Mouse (Mus musculus): ENCODE measurements around the gene Ddx1.
"Not testable (repeated sequence)": the region's sequence is repeated elsewhere in the genome, so short reads cannot be mapped to it uniquely, and the experiment has no call there.

Gene Ddx1

DNA sequence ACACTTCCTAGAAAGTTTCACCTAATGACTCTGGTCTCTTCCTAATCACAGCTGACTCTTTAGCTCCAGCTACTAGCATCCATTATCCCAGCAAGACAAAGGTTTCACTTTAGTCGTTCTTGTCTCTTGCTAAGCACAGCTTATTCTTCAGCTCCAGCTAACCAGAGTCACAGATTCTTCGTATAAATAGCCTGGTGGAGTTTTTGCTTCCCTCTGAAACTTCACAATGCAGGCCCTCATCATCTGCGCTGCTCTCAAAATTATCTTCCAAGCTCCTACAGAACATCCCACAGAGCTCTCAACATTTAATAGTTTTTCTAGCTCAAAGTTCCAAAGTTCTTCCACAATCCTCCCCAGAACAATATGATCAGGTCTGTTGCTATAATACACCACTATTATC, 43.3 kb downstream of the Ddx1 start:
- DNase-seq (ENCODE audit: low spot score), result no peak

DNA sequence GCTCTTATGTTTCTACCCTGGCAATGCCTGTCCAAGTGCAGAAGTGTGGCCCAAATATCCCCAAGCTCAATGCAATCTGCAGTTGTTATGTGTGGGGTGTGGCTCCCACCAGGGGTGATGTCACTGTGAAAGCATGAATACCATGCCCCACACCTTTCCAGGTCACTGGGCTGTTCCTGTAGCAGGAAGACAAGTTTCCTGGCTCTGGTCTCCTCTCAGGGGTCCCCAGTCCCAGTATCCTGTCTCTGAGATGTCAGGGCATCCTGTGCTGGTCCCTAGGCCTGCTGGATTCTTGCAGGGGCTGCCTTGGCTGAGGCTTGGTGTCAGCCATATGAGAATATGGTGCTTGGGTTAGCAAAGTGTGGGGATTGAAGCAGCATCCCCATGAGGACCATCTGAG, 46.7 kb downstream of the Ddx1 start:
- DNase-seq (ENCODE audit: low spot score), result no peak

DNA sequence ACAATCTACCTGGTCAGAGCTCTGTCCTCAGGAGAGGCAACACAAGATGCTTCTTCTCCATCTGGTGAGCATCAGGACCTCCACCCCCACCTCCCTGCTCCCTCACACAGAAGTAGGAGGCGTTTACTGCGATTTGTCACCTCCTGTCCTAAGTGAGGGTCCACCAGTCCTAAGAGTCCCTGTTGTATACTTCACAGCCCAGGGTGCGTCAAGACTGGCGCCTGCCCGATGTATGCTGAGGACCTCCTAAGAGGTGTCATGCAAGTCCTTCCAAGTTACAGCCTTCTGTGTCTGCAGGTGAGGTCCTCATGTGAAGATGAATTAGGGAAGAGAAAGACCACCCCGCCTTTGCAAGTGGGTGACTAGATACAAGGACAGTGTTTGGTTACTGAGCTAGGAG, 48.4 kb downstream of the Ddx1 start:
- DNase-seq (ENCODE audit: low spot score), result no peak

DNA sequence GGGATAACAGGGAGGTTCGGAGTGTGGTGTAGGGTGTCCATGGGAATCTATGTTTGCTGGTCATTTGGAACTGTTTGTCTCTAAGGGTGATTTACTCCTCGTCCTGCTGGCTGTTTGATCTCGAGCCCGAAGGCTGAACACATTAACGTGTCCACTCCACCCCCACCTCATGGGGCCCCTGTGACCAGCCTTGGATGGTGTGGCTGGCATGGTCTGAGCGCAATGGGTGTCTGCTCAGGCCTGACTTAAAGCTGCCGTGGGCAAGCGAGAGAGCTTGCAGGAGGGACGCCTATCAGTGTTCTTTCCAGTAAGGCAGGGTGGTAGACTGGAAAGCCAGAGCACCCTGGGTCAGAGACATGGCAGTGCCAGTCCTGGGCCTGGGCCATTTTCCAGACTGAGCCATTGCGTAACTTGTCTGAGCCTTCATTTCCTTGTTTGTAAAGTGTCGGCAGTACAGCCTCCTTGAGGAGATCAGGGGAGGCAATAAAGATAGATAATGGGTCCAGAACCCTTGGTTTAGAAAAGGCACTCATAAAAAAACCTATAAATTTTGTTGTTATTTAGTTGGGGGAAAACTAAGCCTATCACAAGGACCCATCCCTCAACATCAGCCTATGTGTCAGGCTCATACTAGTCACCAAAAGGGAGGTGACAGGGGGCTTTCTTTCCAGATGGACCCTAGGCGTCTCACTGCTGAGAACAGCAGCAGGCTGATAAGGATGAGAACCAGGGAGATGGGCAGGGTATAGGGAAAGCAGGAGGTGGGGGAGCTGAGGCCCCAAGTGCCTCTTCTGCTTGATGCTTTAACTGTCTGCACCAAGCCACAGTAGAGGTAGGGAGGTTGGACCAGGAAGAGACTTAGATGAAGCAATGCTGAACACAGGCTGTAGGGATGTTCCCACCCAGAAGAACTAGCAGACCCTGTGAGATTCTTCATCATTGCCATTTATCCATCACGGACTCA, 49.4 kb downstream of the Ddx1 start:
- DNase-seq (ENCODE audit: low spot score), result peak; percentile 26

DNA sequence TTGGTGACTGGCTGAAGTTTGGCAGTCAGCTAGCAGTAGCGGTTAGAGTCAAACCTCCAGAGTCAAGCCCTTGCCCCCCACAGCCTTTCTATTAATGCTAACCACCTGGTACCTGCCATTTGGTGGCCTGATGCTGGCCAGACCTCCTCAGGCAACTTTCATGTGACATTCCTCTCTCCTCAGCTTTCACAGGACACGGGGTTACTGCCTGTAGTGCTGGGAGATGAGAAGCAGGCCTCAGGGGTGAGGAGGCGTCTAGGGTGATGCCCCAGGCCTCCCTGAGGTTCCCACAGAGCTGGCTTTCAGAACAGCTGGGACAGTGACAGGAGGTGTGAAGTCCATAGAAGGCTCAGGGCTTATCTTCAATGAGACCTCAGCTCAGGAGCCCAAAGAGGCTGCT, 50.9 kb downstream of the Ddx1 start:
- DNase-seq (ENCODE audit: low spot score), result no peak

DNA sequence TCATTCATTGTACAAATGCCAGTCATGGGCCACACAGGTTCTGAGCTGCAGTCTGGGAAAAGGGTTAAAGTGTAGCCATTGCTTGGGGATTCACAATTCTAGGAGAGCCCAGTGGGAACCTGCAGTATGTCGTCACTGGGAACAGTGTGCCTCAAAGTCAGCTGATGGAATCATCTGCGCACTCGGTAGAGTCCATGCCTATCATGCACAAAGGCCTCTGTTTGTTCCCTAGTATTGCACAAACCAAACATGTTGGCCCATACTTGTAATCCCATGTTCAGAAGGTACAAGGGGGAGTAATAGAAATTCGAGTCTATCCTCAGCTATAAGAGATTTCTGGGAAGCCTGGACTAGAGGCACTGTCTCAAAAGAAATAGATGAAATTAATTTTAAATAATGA, 52.9 kb downstream of the Ddx1 start:
- DNase-seq (ENCODE audit: low spot score), result no peak

DNA sequence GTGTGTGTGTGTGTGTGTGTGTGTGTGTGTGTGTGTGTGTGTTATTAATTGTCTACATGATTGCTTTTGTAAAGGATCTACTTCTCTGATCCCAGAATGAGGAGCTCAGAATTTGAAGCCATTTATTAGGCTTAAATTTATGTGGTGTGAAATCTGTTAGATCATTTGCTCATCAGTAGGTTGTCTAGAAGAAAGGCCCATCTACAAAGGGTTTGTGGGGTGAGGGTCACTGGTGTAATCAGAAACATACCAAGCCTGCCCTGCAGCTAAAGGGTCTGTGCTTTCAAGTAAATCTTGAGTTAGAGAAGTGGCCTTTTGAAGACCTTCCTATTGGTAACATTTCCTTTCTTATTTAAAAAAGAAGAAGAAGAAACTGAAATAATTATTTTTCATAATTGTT, 53.5 kb downstream of the Ddx1 start:
- DNase-seq (ENCODE audit: low spot score), result no peak

DNA sequence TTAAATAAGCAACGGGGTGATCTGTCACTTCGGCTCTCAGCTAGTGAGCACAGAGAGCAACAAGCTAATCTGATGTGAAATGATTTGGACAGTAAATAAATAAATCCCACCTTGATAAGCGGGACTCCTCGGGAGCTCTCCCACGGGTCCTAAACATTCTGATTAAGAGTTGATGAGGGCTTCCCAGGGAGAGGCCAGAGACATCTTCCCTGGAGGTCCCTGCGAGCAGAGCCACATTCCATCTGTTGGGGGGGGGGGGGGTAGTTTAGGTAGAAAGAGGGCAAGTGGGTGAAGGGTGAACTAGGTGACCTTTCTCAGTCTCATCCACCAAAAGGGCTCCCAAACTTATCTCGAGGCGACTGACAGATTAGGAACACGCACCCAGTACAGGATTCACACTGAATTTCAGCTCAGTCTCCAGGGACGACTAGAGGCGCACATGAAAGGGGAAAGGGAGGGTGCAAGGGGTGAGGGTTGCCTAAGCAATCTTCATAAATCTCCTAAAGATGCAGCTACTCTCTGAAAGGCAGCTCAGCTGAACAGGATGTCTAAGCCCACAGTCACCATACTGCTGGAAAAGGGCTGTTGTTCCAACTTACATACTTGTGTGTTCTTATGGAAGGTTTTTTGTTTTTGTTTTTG, 60.8 kb downstream of the Ddx1 start:
- no peak for DNase-seq (ENCODE audit: low spot score)

DNA sequence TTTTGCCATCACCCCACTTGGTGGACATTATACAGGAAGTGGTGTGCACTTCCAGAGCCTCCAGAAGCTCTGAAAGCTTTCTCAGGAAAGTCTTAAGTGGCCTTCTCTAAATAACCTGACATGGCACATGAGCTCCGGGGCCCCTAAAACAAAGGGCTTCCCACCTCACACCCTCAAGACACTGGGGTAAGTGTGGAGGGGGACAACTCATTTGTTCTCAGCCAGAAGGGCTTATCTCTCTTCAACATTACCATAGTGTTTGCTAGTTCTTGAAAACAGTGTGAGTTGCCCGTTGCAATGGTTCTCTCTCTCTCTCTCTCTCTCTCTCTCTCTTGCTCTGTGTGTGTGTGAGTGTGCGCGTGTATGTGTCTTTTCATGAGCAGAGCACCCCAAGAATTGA, 62.8 kb downstream of the Ddx1 start:
- DNase-seq (ENCODE audit: low spot score), result no peak

DNA sequence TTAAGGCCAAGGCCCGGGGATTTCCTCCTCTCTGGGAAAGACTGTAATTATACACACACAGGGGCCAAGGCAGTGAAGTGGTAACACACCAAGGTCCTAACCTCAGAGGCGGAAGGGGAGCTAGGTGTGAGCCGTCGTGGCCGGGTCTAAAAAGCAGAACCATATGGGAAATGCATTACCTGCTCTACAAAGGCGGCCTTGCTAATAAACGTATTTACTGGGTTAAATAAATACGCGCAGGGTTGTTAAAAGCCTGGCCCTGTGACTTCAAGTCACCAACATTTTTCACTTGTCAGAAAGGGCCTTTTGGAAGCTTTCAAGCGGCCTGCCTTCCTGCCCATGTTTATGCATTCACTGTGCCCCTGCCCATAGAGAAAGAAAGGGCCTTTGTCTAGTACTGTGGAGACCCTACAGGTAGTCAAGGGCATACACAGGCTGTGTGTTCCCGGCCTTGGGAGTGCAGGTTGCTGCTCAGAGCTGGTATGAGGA, 64.1 kb downstream of the Ddx1 start:
- DNase-seq (ENCODE audit: low spot score), result no peak

DNA sequence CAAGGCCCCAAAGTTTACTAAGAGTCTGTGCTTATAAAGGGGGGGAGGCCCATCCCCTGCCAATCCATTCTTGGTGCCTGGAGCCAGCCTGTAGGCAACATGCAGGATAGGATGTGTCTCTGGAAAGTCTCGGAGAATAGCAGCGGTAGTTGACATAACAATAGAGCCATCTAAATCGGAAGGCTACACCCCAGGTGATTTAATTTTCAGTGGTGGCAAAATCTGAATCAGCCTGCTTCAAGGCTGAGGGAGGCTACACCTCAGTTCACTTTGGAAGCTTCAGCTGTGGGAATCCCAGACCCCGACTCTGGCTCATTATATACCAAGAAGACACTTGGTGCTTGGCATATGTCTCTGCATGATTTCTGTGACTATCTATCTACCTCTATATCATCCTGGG, 64.9 kb downstream of the Ddx1 start:
- DNase-seq (ENCODE audit: low spot score), result not testable (repeated sequence)

DNA sequence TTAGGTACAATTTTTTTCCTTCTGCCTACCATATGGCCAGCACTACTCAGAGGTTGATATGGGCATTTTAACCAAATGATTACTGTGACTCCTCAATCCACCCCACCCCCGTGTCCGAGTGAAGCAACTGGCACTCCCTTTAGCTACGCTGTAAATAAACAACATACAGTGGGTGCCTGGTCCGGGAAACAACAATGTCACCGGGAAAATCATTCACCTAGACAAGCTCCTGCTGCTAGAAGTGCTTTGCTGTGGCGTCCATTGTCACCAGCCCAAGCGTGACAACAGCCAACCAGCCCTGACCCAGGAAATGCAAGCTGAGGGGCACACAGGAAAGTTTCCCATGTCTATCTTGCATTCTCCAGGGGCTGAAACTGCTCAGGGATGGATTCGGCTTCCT, 66.8 kb downstream of the Ddx1 start:
- no peak for DNase-seq (ENCODE audit: low spot score)

DNA sequence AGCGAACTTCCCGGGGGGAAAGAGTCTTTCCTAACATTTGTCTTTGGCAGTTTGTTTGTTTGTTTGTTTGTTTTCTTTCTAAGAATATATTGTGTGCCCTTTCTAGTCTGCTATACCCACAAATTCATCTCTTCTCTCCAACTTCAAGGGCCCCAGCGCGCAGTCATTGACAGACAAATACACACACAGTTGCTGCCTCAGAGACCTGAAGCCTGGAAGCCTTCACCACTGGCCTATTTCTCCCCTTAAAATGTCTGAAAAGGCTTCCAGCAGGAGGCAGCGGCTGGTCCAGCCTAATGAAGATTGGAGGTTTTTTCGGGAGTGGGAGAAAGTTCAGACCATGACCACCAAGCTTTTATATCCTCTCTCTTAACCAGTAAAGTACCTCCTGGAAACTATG, 67.3 kb downstream of the Ddx1 start:
- DNase-seq (ENCODE audit: low spot score), result no peak

DNA sequence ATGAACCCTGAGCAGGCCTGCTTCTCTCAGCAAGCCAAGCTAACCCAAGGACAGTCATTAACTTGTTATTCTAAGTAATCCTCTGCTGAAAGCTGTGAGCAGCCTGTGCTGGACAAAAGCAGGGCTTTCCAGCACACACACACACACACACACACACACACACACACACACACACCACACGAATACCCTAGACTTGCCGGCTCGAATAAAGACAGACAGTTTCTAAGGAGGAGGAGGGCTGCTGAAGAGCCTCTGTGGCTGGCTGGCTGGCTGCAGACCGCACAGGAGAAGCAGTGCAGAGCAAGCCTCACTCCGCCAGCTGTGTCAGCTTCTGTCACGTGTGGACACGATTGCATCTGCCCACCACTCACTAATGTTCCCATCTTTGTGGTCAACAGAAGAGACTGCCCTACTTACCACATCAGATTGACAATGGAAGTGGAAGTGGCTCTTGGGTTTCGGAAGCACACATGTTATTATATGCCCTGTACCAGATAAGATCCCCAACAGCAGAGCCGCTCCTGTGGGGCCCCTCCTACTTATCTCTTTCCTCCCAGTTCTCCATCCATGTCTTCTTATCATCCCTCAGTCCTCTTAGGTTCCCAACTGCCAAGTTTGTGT, 68.2 kb downstream of the Ddx1 start:
- DNase-seq (ENCODE audit: low spot score), result no peak

DNA sequence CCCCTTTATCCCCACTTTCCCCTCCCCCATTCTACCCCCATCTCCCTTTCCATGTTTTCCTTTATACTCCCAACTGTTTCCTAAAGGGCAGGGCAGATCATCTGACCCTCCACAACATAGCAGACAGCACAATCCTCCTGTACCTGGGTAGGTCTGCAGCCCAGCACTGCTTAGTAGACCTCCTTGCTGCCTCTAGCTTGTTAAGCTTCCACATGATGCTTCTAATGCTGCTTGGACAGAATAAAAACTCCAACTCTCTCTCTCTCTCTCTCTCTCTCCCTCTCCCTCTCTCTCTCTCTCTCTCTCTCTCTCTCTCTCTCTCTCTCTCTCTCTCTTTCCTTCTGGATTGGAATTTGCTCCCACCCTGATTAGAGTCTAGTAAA, 68.7 kb downstream of the Ddx1 start:
- no peak for DNase-seq (ENCODE audit: low spot score)

DNA sequence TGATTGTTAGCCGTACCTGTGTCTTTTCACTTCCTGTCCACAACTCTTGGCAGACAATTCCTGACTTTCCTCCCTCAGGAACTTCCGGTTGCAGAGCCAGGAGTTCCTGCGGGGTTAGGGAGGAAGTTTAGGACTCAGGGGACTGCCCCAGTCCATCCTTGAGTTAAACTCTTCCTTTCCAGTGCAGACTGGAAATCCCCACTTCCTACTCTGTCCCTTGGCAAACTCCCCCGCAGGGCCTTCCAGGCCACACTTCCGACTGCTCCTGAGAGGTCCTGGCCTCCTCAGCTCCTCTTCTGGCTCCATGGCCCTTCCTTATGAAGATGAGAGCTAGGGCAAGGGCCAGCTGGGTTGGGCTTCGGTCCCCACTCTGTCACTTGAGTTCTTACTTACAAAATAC, 71.4 kb downstream of the Ddx1 start:
- no peak for DNase-seq (ENCODE audit: low spot score)

DNA sequence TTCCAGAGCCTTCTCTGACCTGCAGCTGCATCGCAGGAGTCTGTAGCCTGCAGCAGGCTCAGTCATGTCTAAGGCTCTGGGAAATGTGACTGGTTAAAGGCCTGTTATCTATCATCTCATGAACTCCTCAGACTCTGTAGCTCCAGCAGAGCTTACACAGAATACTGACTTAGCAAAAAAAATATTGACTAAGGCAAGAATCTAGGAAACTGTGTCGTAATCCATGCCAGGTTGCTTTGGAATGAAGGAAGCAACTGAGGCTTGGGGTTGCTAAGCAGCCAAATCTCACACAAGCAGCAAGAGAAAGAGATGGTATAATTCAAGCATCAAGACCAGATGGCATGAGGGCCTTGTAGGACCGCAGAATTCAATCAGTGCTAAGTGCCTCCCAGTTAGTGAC, 72.1 kb downstream of the Ddx1 start:
- no peak for DNase-seq (ENCODE audit: low spot score)

DNA sequence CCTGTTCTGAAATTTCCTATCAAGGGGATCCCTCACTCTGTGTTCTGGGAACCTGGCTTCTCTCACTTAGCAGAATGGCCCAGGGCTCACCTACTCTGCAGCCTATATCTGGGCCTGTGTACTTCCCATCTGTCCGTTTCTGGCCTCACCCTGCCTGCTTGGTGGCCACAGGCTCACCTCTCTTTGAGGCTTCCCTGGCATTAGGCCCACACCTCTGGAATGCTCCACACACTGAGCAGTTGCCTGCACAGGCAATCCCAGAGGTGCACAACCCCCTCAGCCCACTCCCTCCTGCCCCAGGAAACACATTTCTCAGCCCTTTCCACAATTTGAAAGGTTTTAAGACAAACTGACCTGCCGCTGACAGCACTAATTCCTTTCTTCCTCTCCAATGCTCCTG, 72.9 kb downstream of the Ddx1 start:
- DNase-seq (ENCODE audit: low spot score), result no peak

DNA sequence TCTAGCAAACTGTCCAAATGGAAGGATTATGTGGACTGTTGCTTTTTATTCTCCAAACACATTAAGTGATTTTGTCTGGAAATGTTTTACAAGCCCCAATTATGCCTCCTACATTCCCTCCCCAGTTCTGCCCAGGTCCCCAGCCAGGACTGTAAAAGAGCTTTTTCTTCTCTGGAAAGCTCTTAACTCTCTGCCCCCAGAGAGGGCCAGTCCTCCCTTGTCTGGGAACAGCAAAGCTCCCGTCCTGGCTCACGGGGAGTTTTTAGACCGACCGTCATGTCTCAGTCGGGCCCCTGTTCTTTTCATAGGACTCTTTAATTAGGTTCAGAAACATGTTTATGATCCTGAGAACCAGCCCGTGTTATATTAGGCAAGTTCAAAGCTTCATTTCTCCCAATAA, 75.0 kb downstream of the Ddx1 start:
- no peak for DNase-seq (ENCODE audit: low spot score)

DNA sequence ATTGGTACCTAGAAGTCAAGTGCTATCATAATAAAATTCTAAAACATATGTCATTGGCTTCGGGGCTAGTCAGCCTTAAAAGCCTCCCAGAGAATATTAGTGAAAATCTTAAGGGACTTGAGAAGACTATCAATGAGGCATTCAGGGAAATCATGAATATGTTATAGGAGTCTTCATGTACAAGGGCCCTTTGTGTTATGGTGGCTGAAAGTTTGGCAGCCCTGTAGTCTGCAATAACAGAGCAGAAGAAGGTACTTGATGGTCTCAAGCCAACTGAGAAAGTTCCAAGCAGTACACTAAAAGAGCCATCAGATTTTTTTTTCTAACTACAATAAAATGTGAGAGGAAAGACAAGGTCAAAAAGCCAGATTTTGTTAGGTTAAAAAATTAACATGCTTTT, 80.9 kb downstream of the Ddx1 start:
- DNase-seq (ENCODE audit: low spot score), result no peak

DNA sequence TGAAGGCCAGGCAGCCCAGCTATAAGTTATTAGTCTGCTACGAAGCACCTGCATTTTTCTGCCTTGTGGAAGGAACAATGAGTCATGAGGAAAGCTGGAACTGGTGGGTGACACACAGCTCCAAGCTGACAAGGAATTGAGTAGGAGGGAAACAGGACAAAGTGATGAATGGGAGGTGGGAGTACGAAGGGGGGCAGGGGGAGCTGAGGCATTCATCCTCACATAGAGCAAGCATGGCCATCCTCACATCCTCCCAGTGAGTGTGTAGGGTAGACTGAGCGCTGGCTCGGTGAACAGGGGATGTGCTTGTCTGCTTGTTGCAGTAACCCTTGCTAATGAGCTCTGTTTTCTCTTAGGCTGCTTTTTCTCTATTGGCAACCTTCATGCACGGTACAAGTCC, 81.9 kb downstream of the Ddx1 start:
- no peak for DNase-seq (ENCODE audit: low spot score)

Measured in urinary bladder, postnatal 14 days (tissue).